Mouse (Mus musculus) CH12.LX (cell line): ENCODE results near the gene Atxn10. TPM values are rescaled to one million over a fixed set of nuclear protein-coding genes. Genes with fewer than 3 reads are reported as not detected.

Experiments used
- DNase-seq: peaks from one replicate; pipeline ENCODE4 v3.0.0-alpha.2; 2013; ENCODE audit errors: extremely low read depth
- H3K27ac ChIP-seq: 2 replicates; pipeline ENCODE4 v1.5.1; 2012; ENCODE audit warnings: low read depth, mild to moderate bottlenecking, control low read depth, moderate library complexity; ENCODE audit not compliant: insufficient read depth
- H3K27me3 ChIP-seq: replicated peaks from 2 replicates; pipeline ENCODE3; 2012; ENCODE audit warnings: inconsistent platforms
- H3K36me3 ChIP-seq, 2 experiments: replicated peaks in 1 of 2; 2 replicates each; pipeline versions ENCODE3 to v1.6.1; 2012; ENCODE audit warnings: inconsistent platforms in 1 of 2, low read length in 1 of 2, mild to moderate bottlenecking in 1 of 2, mixed read lengths in 1 of 2, moderate library complexity in 1 of 2; ENCODE audit not compliant: control insufficient read depth in 1 of 2, insufficient read depth in 1 of 2
- H3K4me1 ChIP-seq, 2 experiments: 2 replicates each; pipeline ENCODE4 v1.6.1; 2012; ENCODE audit warnings: inconsistent platforms in 1 of 2, moderate library complexity in 1 of 2; ENCODE audit not compliant: insufficient read depth in 2 of 2, control insufficient read depth in 1 of 2
- H3K4me2 ChIP-seq: 2 replicates; pipeline ENCODE4 v1.6.1; 2012; ENCODE audit warnings: low read depth, mild to moderate bottlenecking, control low read depth; ENCODE audit not compliant: poor library complexity, insufficient read depth, severe bottlenecking
- H3K4me3 ChIP-seq, 3 experiments: fragments of 150-350 bp in 1 of 3; sonication (generic) in 1 of 3; replicated peaks in 1 of 3; 2 replicates each; pipeline versions ENCODE3 to v1.5.1; 2011 to 2012; ENCODE audit warnings: low read depth in 2 of 3, low read length in 2 of 3, mild to moderate bottlenecking in 2 of 3, moderate library complexity in 2 of 3, control low read depth in 1 of 3, improper control_type of control experiment in 1 of 3, inconsistent platforms in 1 of 3, mixed read lengths in 1 of 3; ENCODE audit not compliant: poor library complexity in 1 of 3
- H3K79me2 ChIP-seq: replicated peaks from 2 replicates; pipeline ENCODE4 v1.6.1; 2012; ENCODE audit warnings: mild to moderate bottlenecking, moderate library complexity; ENCODE audit not compliant: control insufficient read depth, poor library complexity, insufficient read depth, severe bottlenecking; ENCODE audit errors: extremely low read depth
- H3K9ac ChIP-seq: 2 replicates; pipeline ENCODE4 v1.6.1; 2012; ENCODE audit warnings: low read depth, mild to moderate bottlenecking, control low read depth, moderate library complexity; ENCODE audit not compliant: insufficient read depth
- H3K9me3 ChIP-seq: replicated peaks from 2 replicates; pipeline ENCODE3; 2012; ENCODE audit warnings: low read length, inconsistent platforms, mixed read lengths
- BHLHE40 ChIP-seq: IDR thresholded peaks from 2 replicates; pipeline ENCODE4 v1.6.1; 2011; ENCODE audit warnings: mild to moderate bottlenecking, low read depth, low read length, improper control_type of control experiment
- CHD1 ChIP-seq: IDR thresholded peaks from 2 replicates; pipeline ENCODE4 v1.6.1; 2012; ENCODE audit warnings: low read depth, low read length, improper control_type of control experiment, inconsistent platforms
- CTCF ChIP-seq, 2 experiments: IDR thresholded peaks in 1 of 2; conservative IDR thresholded peaks in 1 of 2; 2 replicates each; pipeline ENCODE4 v1.5.1; 2011 to 2012; ENCODE audit warnings: low read depth in 2 of 2, low read length in 2 of 2, improper control_type of control experiment in 1 of 2, inconsistent platforms in 1 of 2, mild to moderate bottlenecking in 1 of 2, moderate library complexity in 1 of 2
- EP300 ChIP-seq: IDR thresholded peaks from 2 replicates; pipeline ENCODE4 v1.6.1; 2011; ENCODE audit warnings: low read length, improper control_type of control experiment
- ETS1 ChIP-seq: conservative IDR thresholded peaks from 2 replicates; pipeline ENCODE4 v1.6.1; 2012; ENCODE audit warnings: low read depth, mild to moderate bottlenecking, inconsistent platforms, low read length, improper control_type of control experiment, moderate library complexity
- IRF4 ChIP-seq: IDR thresholded peaks from 2 replicates; pipeline ENCODE4 v1.6.1; 2014; ENCODE audit warnings: low read depth, mild to moderate bottlenecking, inconsistent platforms, low read length, improper control_type of control experiment
- JUND ChIP-seq: conservative IDR thresholded peaks from 2 replicates; pipeline ENCODE4 v1.6.1; 2011; ENCODE audit warnings: low read depth, low read length, improper control_type of control experiment
- KAT2A ChIP-seq: IDR thresholded peaks from 2 replicates; pipeline ENCODE4 v1.6.1; 2012; ENCODE audit warnings: low read length, improper control_type of control experiment, inconsistent platforms; ENCODE audit not compliant: insufficient replicate concordance
- MAFK ChIP-seq: IDR thresholded peaks from 2 replicates; pipeline ENCODE4 v1.6.1; 2011; ENCODE audit warnings: low read length, improper control_type of control experiment; ENCODE audit not compliant: insufficient replicate concordance
- MEF2A ChIP-seq: IDR thresholded peaks from 2 replicates; pipeline ENCODE4 v1.6.1; 2014; ENCODE audit warnings: low read depth, mild to moderate bottlenecking, inconsistent platforms, low read length, improper control_type of control experiment, borderline replicate concordance
- MXI1 ChIP-seq: IDR thresholded peaks from 2 replicates; pipeline ENCODE4 v1.6.1; 2011; ENCODE audit warnings: mild to moderate bottlenecking, low read depth, low read length, improper control_type of control experiment
- MYC ChIP-seq: IDR thresholded peaks from 2 replicates; pipeline ENCODE4 v1.6.1; 2011; ENCODE audit warnings: low read depth, mild to moderate bottlenecking, improper control_type of control experiment, low read length
- NELFE ChIP-seq: IDR thresholded peaks from 2 replicates; pipeline ENCODE4 v1.6.1; 2011; ENCODE audit warnings: low read depth, low read length, improper control_type of control experiment
- NRF1 ChIP-seq: IDR thresholded peaks from 2 replicates; pipeline ENCODE4 v1.6.1; 2014; ENCODE audit warnings: low read depth, mild to moderate bottlenecking, inconsistent platforms, low read length, improper control_type of control experiment, moderate library complexity
- SMC3 ChIP-seq: IDR thresholded peaks from 2 replicates; pipeline ENCODE4 v1.6.1; 2011; ENCODE audit warnings: low read depth, low read length, improper control_type of control experiment
- UBTF ChIP-seq: IDR thresholded peaks from 2 replicates; pipeline ENCODE4 v1.6.1; 2012; ENCODE audit warnings: low read depth, mild to moderate bottlenecking, inconsistent platforms, low read length, improper control_type of control experiment, moderate library complexity
- USF1 ChIP-seq: IDR thresholded peaks from 2 replicates; pipeline ENCODE4 v1.6.1; 2014; ENCODE audit warnings: low read depth, mild to moderate bottlenecking, inconsistent platforms, low read length, improper control_type of control experiment
- ZC3H11A ChIP-seq: IDR thresholded peaks from 2 replicates; pipeline ENCODE4 v1.6.1; 2012; ENCODE audit warnings: low read depth, mild to moderate bottlenecking, inconsistent platforms, low read length, improper control_type of control experiment
- ZMIZ1 ChIP-seq: IDR thresholded peaks from 2 replicates; pipeline ENCODE4 v1.6.1; 2012; ENCODE audit warnings: low read depth, mild to moderate bottlenecking, inconsistent platforms, low read length, improper control_type of control experiment
- dilution Hi-C: fragments of 300-500 bp; cut with MboI; formaldehyde crosslinking; loops from 2 replicates; pipeline ENCODE4 v1.14.3; 2020; ENCODE audit warnings: low sequenced_read_pairs; ENCODE audit not compliant: extremely low pct_unique_long_range_greater_than_20kb, extremely low pct_ligation_motif_present
- in situ Hi-C: fragments of 300-500 bp; cut with MboI; formaldehyde crosslinking; loops from 3 replicates; pipeline ENCODE4 v1.14.3; 2019; ENCODE audit warnings: low sequenced_read_pairs, low pct_ligation_motif_present, low pct_unique_long_range_greater_than_20kb, mixed read lengths
- polyA plus RNA-seq: library from polyadenylated mRNA; unstranded; fragments of >175 nt; gene quantifications from 2 replicates; pipeline ENCODE4 v1.2.1, GENCODE M21; 2012; ENCODE audit warnings: low read depth; ENCODE audit not compliant: insufficient read length
- total RNA-seq, 2 experiments: library from RNA; depleted of rRNA; stranded (reverse); fragments of 300-350 nt in 1 of 2; fragments of >200 nt in 1 of 2; gene quantifications; 2 replicates each; pipeline ENCODE4 v1.2.3; 2012 to 2014

Gene Atxn10
- total and polyA plus RNA-seq, 3 experiments = 81.7 to 151 (median 101) TPM

DNA sequence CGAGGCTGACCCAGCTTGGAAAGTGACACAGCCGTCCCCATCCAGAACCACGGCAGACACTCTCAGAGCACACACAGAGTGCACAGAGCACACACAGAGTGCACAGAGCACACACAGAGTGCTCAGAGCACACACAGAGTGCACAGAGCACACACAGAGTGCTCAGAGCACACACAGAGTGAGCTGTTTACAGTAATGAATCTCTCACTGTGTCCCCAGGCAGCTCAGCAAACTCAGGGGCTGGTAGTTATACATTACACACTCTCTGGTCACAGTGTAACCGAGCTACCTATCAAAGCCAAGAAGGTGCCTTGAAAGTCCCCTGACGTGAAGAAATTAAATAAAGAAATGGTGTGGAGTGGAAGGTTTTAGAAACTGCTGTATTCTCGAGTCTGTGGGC lies 133.4 kb downstream of the Atxn10 start:
- no peaks in the 10 kb centered on the region for H3K27me3 ChIP-seq
- no peak overlapping the region for H3K9ac ChIP-seq
- no peaks in the 10 kb centered on the region for H3K4me1 ChIP-seq
- no peak overlapping the region for H3K4me3 ChIP-seq
- no peak overlapping the region for H3K4me2 ChIP-seq
- DNase-seq = no peak
- H3K79me2 ChIP-seq = no peaks in the 10 kb centered on the region
- in situ Hi-C loops = no loop called here
- dilution Hi-C loops = no loop called here
- H3K36me3 ChIP-seq = peaks cover 16 to 59% of the 10 kb centered on the region in 2 experiments
- no peak overlapping the region for H3K27ac ChIP-seq
- no peak for TF ChIP-seq IRF4
- TF ChIP-seq ETS1 = no peak
- TF ChIP-seq MYC = no peak
- TF ChIP-seq KAT2A = no peak
- no peak for TF ChIP-seq ZC3H11A
- TF ChIP-seq MAFK = no peak
- TF ChIP-seq USF1 = no peak
- no peak for TF ChIP-seq NELFE
- no peak for TF ChIP-seq MXI1
- TF ChIP-seq NRF1 = no peak
- no peak for TF ChIP-seq CHD1
- TF ChIP-seq BHLHE40 = no peak
- no peak for TF ChIP-seq JUND
- no peak for TF ChIP-seq ZMIZ1
- TF ChIP-seq UBTF = no peak
- no peak for TF ChIP-seq CTCF (conservative IDR thresholded peaks at IDR 0.05 in 1 of 2, IDR thresholded peaks at IDR 0.05 in 1 of 2; ENCODE audit: low read depth in 2 of 2, low read length in 2 of 2)
- TF ChIP-seq, all 38 proteins: peak for 0
- H3K9me3 ChIP-seq = no peaks in the 10 kb centered on the region

GRCm38 (mm10) chr15:85474697-85475096 lies 138.7 kb downstream of the Atxn10 start:
- DNase-seq = no peak
- TF ChIP-seq MEF2A (no peak), UBTF (no peak), JUND (no peak), ZMIZ1 (no peak), EP300 (no peak), MAFK (no peak), SMC3 (no peak)
- H3K36me3 ChIP-seq = peaks cover 0 to 9% of the 10 kb centered on the region in 2 experiments
- in situ Hi-C loops = loop anchor here (25.0 kb wide), 1 partner anchor 238 kb away; no protein-coding TSS in a partner anchor
- H3K9ac ChIP-seq = no peak overlapping the region
- no peaks in the 10 kb centered on the region for H3K79me2 ChIP-seq
- H3K27ac ChIP-seq = no peak overlapping the region
- no peaks in the 10 kb centered on the region for H3K4me1 ChIP-seq
- no peak overlapping the region for H3K4me2 ChIP-seq
- no peaks in the 10 kb centered on the region for H3K9me3 ChIP-seq
- H3K27me3 ChIP-seq = no peaks in the 10 kb centered on the region
- H3K4me3 ChIP-seq = no peak overlapping the region
- dilution Hi-C loops = no loop called here
